Mouse (Mus musculus) embryonic stem cell, embryonic (primary cell): ENCODE data around the gene Fam104a.

Experiments
- CTCF ChIA-PET, 4 experiments: fragments of 300-600 bp in 2 of 4; fragments of 350-600 bp in 2 of 4; sonication (Branson Sonifier 250); formaldehyde crosslinking; loops; one replicate each; lab custom pipeline; 2022; ENCODE audit warnings: inconsistent platforms in 2 of 4; lab: Charles Lee
- POLR2A ChIA-PET, 4 experiments: fragments of 300-600 bp in 2 of 4; fragments of 350-600 bp in 2 of 4; sonication (Branson Sonifier 250); formaldehyde crosslinking; loops; one replicate each; lab custom pipeline; 2022; ENCODE audit warnings: antibody characterized with exemption in 4 of 4, inconsistent platforms in 1 of 4; lab: Charles Lee

Fam104a gene

DNA sequence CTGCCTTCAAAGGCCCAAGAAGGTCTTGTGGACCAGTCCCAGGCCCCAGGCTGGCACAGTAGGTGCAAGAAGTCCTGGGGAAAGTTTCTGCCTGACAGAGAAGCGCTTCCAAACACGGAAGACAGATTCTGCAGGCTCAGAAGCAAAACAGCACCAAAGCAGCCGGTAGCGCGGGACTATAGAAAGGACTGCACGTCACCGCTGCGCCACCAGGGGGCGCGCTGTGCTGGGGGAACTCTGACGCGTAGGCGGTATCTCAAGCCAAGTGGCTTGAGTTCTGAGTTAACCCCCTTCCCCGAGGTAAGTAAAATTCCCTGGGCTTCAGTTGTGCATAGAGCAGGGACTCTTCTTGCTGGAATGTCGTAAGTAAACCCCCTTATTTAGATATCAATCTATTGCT is 35.8 kb downstream of the Fam104a start:
- ChIA-PET POLR2A (interaction anchor here in 2 of 4 experiments (0.9 to 2.3 kb wide), 7 partner anchors 8 to 350 kb away, joined by 3 to 8 read pairs (median 3); partner anchors contain the start of genes D11Wsu47e (in 1 of the 2) and Fam104a (in 1 of the 2)), CTCF (interaction anchor here (0.6 to 8.5 kb wide), 21 partner anchors 8 to 322 kb away, joined by 3 to 78 read pairs (median 4); partner anchors contain the start of gene Sstr2 (in 1 of the 4))

DNA sequence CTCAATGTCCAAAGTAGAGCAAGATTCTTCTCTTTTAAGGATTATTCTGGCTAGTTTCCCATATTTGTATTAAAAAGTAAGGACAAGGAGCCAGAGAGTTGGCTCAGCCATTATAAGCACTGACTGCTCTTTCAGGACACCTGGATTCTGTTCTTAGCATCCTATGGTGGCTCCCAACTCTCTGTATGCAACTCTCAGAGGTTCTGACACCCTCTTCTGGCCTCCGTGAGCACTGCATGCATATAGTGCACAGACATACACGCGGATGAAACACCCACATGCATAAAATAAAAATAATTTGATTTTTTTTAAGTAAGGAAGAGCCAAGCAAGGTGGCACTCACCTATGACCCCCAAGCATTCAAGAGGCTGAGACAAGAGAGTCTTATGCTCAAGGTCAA is 38.8 kb downstream of the Fam104a start:
- CTCF ChIA-PET, result no interaction called here
- POLR2A ChIA-PET, result interaction anchor here in 1 of 4 experiments (1.1 kb wide), 1 partner anchor 26 kb away, joined by 5 read pairs; no protein-coding TSS in a partner anchor

DNA sequence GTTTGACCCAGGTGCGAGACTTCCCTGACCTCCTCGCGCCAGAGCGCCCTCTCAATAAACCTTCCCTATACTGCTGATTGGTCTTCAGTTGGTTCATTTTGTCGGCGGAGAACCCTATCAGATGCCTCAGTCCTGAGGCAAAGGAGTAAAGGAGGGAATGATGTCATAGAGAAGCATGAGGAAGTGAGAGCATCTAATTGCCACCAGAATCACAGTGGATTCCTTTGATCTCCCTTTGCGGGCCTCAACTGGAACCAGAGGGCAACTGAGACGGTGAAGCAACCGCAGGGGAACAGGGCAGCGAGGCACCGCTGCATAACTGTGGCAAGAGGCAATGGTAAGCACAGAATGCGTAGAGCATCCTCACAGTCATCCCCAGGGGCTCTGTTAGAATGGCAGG is 45.3 kb downstream of the Fam104a start:
- ChIA-PET POLR2A (interaction anchor here in 2 of 4 experiments (0.6 to 1.1 kb wide), 5 partner anchors 11 to 263 kb away, joined by 3 to 4 read pairs (median 3); partner anchors contain the start of gene Cog1 (in 1 of the 2)), CTCF (interaction anchor here in 2 of 4 experiments (0.6 to 1.8 kb wide), 3 partner anchors 172 to 246 kb away, joined by 4 to 5 read pairs (median 5); no protein-coding TSS in a partner anchor)

DNA sequence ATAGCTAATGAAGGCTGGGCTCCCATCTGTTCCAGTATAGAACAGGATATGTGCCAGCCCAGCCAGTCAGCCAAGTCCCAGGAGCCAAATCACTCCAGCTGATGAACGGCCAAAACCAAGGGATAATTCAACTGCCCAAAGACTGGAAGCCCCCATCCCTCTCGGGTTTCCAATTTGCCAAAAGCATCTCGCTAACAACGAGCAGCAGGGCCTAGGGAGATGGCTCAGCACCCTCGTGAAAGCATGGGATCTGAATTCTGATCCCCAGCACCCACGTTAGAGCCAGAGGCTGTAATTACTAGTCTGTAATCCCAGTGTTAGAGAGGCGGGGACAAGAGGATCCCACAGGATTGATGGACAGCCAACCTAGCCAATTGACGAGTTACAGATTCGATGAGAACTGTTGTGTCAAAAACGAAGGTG is 49.2 kb downstream of the Fam104a start:
- CTCF ChIA-PET, result interaction anchor here in 2 of 4 experiments (0.6 kb wide), 2 partner anchors 309 to 468 kb away, joined by 3 to 4 read pairs; no protein-coding TSS in a partner anchor
- POLR2A ChIA-PET, result no interaction called here

DNA sequence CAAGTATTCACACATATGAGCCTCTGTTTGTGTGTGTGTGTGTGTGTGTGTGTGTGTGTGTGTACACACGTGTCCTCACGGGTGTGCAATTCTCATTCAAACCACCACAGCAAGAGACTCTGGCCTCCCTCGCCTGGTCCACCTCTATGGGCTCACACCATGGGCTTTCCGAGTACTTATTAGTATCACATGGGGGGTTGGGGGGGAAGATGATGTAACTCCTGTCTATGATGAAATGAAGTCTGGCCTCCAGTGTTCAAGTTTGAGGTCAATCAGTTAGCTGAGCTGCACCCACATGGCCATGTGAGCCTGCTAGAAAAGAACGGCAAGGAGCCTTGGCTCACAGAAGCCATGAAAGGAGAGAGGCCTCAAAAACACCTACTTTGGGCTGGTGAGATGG is 50.6 kb downstream of the Fam104a start:
- ChIA-PET CTCF (interaction anchor here in 3 of 4 experiments (0.5 to 2.5 kb wide), 4 partner anchors 21 to 439 kb away, joined by 3 to 7 read pairs (median 4); no protein-coding TSS in a partner anchor), POLR2A (interaction anchor here in 1 of 4 experiments (0.9 to 1.0 kb wide), 4 partner anchors 16 to 184 kb away, joined by 3 to 4 read pairs (median 3); partner anchors contain the start of gene Cpsf4l)

DNA sequence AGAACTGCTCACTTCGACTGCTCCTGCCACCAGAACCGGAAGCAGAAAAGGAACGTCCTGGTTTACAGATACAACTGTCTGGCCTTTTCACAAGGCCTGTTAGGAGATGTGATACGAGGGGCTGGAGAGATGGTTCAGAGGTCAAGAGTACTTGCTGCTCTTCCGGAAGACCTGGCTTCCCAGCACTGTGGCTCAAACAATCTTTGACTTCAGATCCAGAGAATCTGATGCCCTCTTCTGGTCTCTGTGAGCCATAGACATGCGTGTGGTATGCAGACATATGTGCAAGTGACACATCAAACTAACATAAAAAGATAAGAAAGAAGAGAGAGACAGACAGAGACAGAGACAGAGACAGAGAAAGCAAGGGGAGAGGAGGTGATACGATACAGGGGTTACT is 51.7 kb downstream of the Fam104a start:
- ChIA-PET CTCF (interaction anchor here (0.8 to 3.5 kb wide), 11 partner anchors 14 to 457 kb away, joined by 3 to 14 read pairs (median 4); partner anchors contain the start of gene Sstr2 (in 1 of the 4)), POLR2A (interaction anchor here in 2 of 4 experiments (0.9 to 1.0 kb wide), 5 partner anchors 15 to 183 kb away, joined by 3 to 4 read pairs (median 3); partner anchors contain the start of gene Cpsf4l (in 1 of the 2))

DNA sequence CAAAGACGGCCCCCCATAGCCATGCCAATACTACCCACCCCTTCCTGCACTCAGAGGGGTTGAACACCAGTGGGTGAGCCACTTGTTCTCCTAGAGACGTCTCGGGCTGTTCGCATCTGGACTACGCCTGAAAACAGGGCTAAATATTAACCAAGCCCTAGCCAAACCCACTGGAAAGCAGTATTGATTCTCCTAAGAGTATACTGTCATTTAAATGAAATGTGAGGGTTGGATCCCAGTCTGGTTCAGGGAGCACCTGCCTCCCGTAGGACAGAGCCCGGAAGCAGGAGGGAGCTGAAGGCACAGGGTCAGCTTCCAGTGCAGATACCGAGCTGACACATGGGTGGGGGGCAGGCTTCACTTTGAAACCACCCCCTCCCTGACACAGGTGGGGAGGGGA is 52.1 kb downstream of the Fam104a start:
- ChIA-PET POLR2A (interaction anchor here in 3 of 4 experiments (0.8 to 1.0 kb wide), 4 partner anchors 21 to 335 kb away, joined by 3 to 5 read pairs (median 3); no protein-coding TSS in a partner anchor), CTCF (interaction anchor here (0.6 to 3.5 kb wide), 21 partner anchors 14 to 467 kb away, joined by 3 to 20 read pairs (median 3); partner anchors contain the start of gene Sstr2 (in 1 of the 4))

DNA sequence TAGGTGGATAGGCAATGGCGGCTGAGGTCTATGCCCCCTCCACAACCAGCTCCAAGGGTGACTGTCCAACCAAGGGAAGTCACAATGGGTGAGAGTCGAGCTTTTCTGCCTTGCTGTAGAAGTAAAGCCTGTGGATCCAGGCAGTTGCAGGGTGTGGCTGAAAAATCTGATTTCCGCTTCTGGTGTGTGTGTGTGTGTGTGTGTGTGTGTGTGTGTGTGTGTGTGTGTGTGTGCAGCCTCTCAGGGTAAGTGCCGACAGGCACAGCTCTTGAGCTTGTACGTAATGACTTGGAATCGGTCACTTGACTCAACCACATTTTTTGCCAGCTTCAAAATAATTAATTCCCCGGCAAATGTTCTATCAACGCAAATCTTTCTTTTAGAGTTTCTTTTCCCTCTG is 52.7 kb downstream of the Fam104a start:
- ChIA-PET CTCF (interaction anchor here (0.5 to 3.5 kb wide), 28 partner anchors 13 to 1406 kb away, joined by 3 to 20 read pairs (median 4); partner anchors contain the start of genes D11Wsu47e (in 1 of the 4) and Sstr2 (in 1 of the 4)), POLR2A (interaction anchor here in 3 of 4 experiments (0.6 to 1.3 kb wide), 6 partner anchors 15 to 430 kb away, joined by 3 to 5 read pairs (median 4); no protein-coding TSS in a partner anchor)

DNA sequence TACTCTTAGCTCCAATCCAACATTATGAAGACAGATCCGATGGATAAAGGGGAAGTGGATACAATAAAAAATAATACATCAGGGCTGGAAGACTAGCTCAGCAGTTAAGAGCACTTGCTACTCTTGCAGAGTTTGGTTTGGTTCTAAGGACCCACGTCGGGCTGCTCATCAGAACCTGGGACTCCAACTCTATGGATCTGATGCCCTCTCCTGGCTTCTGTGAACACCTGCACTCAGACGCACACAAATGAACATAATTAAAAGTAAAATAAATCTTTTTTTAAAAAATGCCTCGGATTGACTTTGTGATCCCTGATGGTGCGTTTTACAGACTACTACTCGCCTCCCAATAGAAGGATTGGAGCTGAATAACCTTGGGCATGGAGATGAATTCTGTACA is 53.3 kb downstream of the Fam104a start:
- POLR2A ChIA-PET, result interaction anchor here in 3 of 4 experiments (0.6 to 1.3 kb wide), 6 partner anchors 12 to 429 kb away, joined by 3 to 5 read pairs (median 3); no protein-coding TSS in a partner anchor

DNA sequence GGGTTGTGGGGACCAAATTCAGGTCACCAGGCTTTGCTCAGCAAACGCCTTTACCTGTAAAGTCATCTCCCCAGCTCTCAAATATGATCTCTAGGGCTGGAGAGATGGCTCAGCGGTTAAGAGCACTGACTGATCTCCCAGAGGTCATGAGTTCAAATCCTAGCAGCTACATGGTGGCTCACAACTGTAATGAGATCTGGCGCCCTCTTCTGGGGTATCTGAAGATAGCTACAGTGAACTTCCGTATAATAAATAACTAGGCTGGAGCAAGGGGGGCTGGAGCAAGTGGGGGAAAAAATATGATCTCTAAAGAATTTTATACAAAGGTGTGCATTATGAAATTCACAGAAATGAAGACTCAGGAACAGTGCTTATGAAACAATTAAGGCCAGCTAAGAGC is 56.2 kb downstream of the Fam104a start:
- POLR2A ChIA-PET, result interaction anchor here in 3 of 4 experiments (0.6 to 1.5 kb wide), 8 partner anchors 9 to 846 kb away, joined by 3 to 7 read pairs (median 4); no protein-coding TSS in a partner anchor
- CTCF ChIA-PET, result interaction anchor here (0.5 to 2.4 kb wide), 46 partner anchors 10 to 463 kb away, joined by 3 to 25 read pairs (median 4); partner anchors contain the start of gene Sstr2 (in 1 of the 4)

More for the DNA sequence above, 53.3 kb downstream of the Fam104a start:
- CTCF ChIA-PET, result interaction anchor here (0.5 to 3.5 kb wide), 23 partner anchors 11 to 1405 kb away, joined by 3 to 20 read pairs (median 5); partner anchors contain the start of genes Sstr2 (in 2 of the 4) and Cog1 (in 1 of the 4)

DNA sequence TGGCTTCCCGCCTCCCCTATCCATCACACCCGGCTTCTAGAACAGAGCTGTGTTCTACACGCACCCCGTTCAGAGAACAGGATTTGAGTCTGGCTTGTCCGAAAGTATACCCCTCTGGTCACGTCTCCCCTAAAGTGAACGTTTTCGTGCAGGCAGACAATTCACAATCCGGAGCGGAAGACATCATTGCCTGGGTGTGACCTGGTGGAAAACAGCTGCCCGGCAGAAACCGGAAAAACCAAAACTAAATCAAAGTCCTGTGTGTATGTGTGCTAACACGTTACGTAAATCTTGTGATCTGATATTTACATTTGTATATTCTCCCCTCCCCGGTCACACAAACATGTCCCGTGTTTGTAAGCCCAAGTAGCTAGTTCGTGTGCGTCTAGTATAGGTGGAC is 58.5 kb downstream of the Fam104a start:
- ChIA-PET POLR2A (no interaction called here), CTCF (interaction anchor here in 2 of 4 experiments (0.9 to 1.0 kb wide), 2 partner anchors 327 to 331 kb away, joined by 3 read pairs; no protein-coding TSS in a partner anchor)

DNA sequence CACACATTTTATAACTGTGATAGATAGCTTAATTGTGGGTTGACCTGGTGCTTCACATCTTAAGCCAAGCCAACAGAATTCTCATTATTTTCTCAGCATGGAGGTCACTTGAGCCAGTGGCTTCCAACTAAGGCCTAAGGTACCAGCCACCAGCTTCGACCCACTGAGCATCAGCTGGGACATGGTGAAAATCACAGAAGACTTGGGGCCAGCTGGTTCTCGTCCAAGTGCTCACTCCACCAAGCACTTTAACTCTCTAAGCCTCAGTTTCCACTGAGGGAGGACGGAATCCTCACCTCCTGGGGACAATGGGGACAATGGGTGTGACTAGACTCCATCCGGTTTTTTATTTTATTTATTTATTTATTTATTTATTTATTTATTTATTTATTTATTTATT is 61.9 kb downstream of the Fam104a start:
- POLR2A ChIA-PET, result interaction anchor here in 2 of 4 experiments (0.5 to 0.8 kb wide), 2 partner anchors 164 to 188 kb away, joined by 3 to 6 read pairs; no protein-coding TSS in a partner anchor
- CTCF ChIA-PET, result interaction anchor here in 2 of 4 experiments (0.7 to 1.5 kb wide), 2 partner anchors 123 to 829 kb away, joined by 3 to 4 read pairs; no protein-coding TSS in a partner anchor

DNA sequence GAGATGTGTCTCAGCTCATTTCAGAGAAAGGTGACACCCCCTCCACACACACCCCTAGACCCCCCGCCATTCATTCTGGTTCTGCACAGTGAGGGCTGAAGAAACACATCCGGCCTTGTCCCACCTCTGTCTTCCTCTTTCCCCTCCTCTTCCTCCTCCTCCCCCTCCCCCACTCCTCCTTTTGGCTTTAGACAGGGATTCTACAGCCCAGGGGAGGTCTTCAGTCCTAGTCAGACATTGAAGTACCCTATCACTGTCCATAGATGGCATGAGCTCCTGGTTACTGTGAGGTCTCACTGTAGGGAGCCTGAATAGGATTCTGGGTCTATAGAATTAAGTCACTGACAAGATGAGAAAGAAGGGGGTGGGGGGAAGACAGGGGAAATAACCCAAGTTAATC is 63.0 kb downstream of the Fam104a start:
- CTCF ChIA-PET, result interaction anchor here in 3 of 4 experiments (0.6 to 1.5 kb wide), 5 partner anchors 60 to 449 kb away, joined by 3 to 11 read pairs (median 4); no protein-coding TSS in a partner anchor
- POLR2A ChIA-PET, result interaction anchor here in 2 of 4 experiments (0.7 to 1.1 kb wide), 3 partner anchors 10 to 71 kb away, joined by 3 read pairs; no protein-coding TSS in a partner anchor

DNA sequence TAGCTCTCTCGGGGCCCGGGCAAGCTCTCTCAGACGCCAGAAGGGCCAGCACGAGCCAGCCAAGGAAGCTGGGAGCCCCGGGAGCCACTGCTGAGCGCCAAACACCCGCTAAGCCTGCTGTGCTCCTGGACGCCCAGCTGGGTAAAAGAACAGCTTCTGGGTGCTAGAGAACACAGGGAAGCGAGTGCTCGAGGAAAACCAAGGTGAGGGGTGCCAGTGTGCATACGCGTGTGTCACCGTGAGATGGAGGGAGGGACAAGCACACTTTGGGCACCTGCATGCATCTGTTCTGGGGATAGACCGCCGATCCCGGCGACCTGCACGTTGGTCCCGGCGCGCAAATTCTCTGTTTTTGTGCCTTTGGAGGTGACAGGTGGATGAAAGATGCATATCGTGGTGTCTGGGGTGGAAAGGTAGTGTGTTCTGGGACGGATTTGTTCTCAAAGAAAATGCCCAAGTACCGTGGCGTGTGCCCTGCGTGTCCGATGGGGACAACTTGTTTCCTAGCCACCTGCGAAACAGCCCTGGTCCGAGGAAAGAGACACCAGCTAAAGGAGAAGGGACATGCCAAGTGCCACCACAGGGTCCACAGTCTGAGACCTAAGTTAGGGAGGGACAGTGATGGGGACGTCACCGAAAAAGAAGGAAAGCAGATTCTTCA is 64.4 kb downstream of the Fam104a start:
- POLR2A ChIA-PET, result interaction anchor here (0.5 to 3.5 kb wide), 33 partner anchors 12 to 747 kb away, joined by 3 to 30 read pairs (median 4); partner anchors contain the start of genes Cdc42ep4 (in 1 of the 4), Cpsf4l (in 1 of the 4) and Slc39a11 (in 1 of the 4)
- CTCF ChIA-PET, result interaction anchor here in 3 of 4 experiments (0.6 to 3.3 kb wide), 11 partner anchors 8 to 322 kb away, joined by 3 to 19 read pairs (median 7); partner anchors contain the start of genes Cog1 (in 1 of the 3) and Slc39a11 (in 1 of the 3)

DNA sequence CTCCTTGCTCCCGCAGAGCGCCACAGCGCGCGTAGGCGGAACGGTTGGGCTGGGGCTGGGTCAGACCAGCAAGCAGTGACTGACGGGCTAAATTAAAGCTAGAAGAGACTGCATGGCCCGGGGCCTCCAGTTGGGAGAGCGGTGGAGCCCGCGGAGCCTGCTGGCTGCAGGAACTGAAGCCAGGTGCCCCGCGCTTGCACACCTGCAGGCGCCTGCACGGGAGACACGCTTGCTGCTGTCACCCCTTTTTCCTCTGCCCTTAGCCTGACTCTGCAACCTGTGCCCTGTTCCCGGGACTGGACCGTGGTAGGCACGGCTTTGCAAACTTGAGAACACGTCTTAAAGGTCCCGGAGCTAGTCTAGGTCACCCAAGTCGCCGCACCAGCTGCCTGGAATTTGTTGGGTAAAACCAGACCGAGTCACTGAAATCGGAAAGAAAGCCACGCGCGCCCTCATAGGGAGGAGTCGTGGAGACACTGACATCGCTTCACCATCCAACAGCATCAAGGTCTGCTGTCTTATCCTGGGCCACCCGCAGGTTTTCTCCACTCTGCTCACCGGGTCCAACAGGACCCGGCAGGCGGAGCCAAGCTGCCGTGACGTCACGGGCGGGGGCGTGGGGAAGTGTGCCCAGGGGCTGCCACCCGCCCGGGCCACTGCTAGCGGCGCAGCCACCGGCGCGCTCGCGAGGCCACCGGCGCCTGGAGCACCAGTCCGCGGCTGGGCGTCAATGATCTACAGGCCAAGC is 65.1 kb downstream of the Fam104a start, which contains the start of gene Sstr2:
Gene Sstr2, plus strand, starts transcription at position 671 of the 748 bp plus-strand sequence.
- ChIA-PET POLR2A (interaction anchor here (0.5 to 3.5 kb wide), 45 partner anchors 9 to 808 kb away, joined by 3 to 30 read pairs (median 4); partner anchors contain the start of genes Cdc42ep4 (in 1 of the 4), Cpsf4l (in 1 of the 4) and Slc39a11 (in 1 of the 4)), CTCF (interaction anchor here (0.5 to 3.3 kb wide), 24 partner anchors 9 to 426 kb away, joined by 3 to 25 read pairs (median 6); partner anchors contain the start of genes Cog1 (in 1 of the 4) and Slc39a11 (in 1 of the 4))

DNA sequence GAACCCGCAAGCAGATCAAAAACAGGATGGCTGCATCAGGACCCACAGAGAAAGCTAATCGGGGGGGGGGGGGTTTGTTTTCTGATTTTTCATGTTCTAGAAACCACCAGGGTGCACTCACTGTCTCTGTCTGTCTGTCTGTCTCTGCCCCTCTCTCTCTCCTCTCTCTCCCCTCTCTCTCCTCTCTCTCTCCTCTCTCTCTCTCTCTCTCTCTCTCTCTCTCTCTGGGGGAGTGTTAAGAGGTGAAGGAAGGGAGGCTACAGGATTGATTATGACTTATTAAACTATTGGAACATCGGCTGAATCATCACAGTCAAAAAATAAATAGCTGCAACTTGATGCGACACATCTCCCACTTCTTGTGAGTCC is 65.7 kb downstream of the Fam104a start:
- ChIA-PET POLR2A (interaction anchor here (0.6 to 3.5 kb wide), 58 partner anchors 10 to 953 kb away, joined by 3 to 30 read pairs (median 4); partner anchors contain the start of genes Cpsf4l (in 2 of the 4), Cdc42ep4 (in 1 of the 4), D11Wsu47e (in 1 of the 4) and Fam104a (in 1 of the 4)), CTCF (interaction anchor here (0.5 to 3.3 kb wide), 80 partner anchors 10 to 836 kb away, joined by 3 to 25 read pairs (median 4); partner anchors contain the start of genes Cog1 (in 1 of the 4), Slc39a11 (in 1 of the 4) and Sox9 (in 1 of the 4))
